In the genomic region with DNA sequence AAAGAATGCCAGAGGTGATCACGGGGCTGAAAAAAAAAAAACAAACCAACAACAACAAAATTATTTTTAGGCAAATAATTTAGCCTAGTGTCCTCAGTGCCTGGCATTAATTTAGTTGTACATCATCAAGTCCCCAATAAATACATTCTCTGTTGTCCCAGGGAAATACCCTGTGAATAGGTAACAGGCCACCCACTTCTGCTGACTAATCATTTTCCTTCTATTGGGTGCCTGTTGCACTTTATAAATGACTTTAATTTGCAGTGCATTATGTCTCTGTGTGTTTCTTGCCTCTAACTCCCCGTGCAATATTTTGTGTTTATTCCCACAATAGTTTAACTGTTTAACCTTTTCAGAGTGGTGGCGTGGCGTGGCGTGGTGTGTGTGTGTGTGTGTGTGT, we compare ENCODE assay signal across 16 mouse cellular contexts.
"Had no signal": no experiment of that assay in that cellular context is flagged by ENCODE, and none has a peak within 500 bp of the region (broad histone marks: within the 10 kb centered on the region; RNA-seq: fewer than 3 reads in every experiment).

No protein-coding gene starts in this region.

- H3K27me3 ChIP-seq: neural tube, embryonic 13.5 days; neural tube, embryonic 15.5 days; stomach, embryonic 15.5 days had no signal

- H3K27ac ChIP-seq: neural tube, embryonic 13.5 days; stomach, embryonic 15.5 days; stomach, postnatal 0 days had no signal

- H3K4me3 ChIP-seq: neural tube, embryonic 13.5 days; neural tube, embryonic 15.5 days; stomach, embryonic 15.5 days had no signal

- H3K9ac ChIP-seq: neural tube, embryonic 13.5 days; neural tube, embryonic 15.5 days; stomach, embryonic 15.5 days had no signal

- H3K4me1 ChIP-seq: neural tube, embryonic 15.5 days; stomach, embryonic 15.5 days had no signal

- DNase-seq: retina, postnatal 1 day; right cerebral cortex, adult 18-20 months; right cerebral cortex, postnatal 14 days; right cerebral cortex, postnatal 25 days; right cerebral cortex, postnatal 4 days; spleen, adult 18-20 months; thymus, adult 18-20 months; thymus, adult 2 months; thymus, postnatal 14 days; thymus, postnatal 25 days; thymus, postnatal 36 days; thymus, postnatal 4 days had no signal

- H3K9me3 ChIP-seq: neural tube, embryonic 13.5 days; neural tube, embryonic 15.5 days; stomach, embryonic 15.5 days had no signal

- H3K36me3 ChIP-seq: neural tube, embryonic 13.5 days; neural tube, embryonic 15.5 days; stomach, embryonic 15.5 days had no signal

- H3K4me2 ChIP-seq: neural tube, embryonic 13.5 days; neural tube, embryonic 15.5 days; stomach, embryonic 15.5 days had no signal
